Mouse (Mus musculus) liver, postnatal 0 days (tissue): Measurements from ENCODE around the gene Krr1.

Experiments used
- CTCF ChIP-seq: sonication (generic); IDR thresholded peaks from 2 replicates; pipeline ENCODE4 v1.5.1; 2016; ENCODE audit warnings: antibody characterized with exemption, low read depth
- EP300 ChIP-seq: IDR thresholded peaks from 2 replicates; pipeline ENCODE4 v1.6.1; 2016; ENCODE audit warnings: antibody characterized with exemption, low read depth, mild to moderate bottlenecking

DNA sequence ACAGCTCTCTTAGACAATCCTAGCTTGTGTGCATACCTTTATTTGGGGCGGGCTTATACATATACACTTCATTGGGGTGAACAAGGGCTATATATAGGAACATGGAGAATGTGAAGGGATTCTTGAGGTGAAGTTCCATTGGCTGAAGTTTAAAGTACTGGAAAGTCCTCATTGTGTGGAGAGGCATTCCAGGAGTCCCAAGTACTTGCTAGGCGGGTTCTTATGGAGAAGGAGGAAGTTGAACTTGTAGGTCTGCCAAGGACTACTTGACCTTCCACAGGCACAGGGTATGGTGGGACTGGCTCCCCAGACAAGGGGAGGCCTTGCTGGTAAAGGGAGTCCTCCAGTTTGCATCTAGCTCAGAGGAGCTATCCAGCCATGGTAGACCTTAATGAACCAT lies 13.1 kb upstream of the Krr1 start:
- no peak for TF ChIP-seq EP300
- no peak for TF ChIP-seq CTCF
